ENCODE assay signal across 8 mouse cellular contexts in the genomic region with DNA sequence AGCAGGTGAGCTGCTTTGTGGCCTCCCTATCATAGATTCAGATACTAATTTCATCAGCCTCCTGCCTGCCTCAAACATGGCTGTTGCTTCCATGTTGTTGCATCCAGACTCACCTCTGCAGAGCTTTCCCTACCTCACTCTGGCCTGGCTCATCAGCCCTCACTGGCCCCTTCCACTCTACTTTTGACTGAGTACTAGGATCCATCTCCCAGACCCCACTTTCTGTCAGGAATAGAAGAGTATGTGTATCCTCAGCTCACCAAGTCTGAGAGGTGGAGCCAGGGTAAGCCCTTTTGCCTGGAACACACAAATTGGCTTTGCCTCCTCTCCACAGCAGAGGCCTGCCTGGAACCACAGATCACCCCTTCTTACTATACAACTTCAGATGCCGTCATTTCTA. TPM values are rescaled to one million over a fixed set of nuclear protein-coding genes. Genes with fewer than 3 reads are reported as not detected.
DNase-seq lines count a peak whose midpoint lies in the region; ATAC-seq and TF ChIP-seq lines count a peak whose summit lies in the region.
"Had no signal": no experiment of that assay in that cellular context is flagged by ENCODE, and none has a peak within 500 bp of the region (broad histone marks: within the 10 kb centered on the region; RNA-seq: fewer than 3 reads in every experiment).

No protein-coding gene starts in this region.

- no peak overlapping the region for H3K4me3 ChIP-seq in kidney, postnatal 0 days (replicated peaks; ENCODE audit: low read depth, low read length)
- H3K4me3 ChIP-seq in embryonic facial prominence, embryonic 14.5 days (ENCODE audit: low read depth, low read length) = 0 out of 2 replicates have a peak overlapping the region, but pooled peaks have one; percentile 60
- no peak overlapping the region for H3K4me3 ChIP-seq in hindbrain, postnatal 0 days (ENCODE audit: low read length)
- H3K4me3 ChIP-seq in neural tube, embryonic 13.5 days = peak overlapping the region; percentile 57; the same call in 1 of the 2 replicates

- no peaks in the 10 kb centered on the region for H3K36me3 ChIP-seq in kidney, postnatal 0 days (ENCODE audit: insufficient read depth, low read length)
- 0 out of 2 replicates have a peak, but pooled peaks cover 18% of the 10 kb centered on the region for H3K36me3 ChIP-seq in embryonic facial prominence, embryonic 14.5 days (ENCODE audit: control insufficient read depth, insufficient read depth, low read length)
- H3K36me3 ChIP-seq in hindbrain, postnatal 0 days (ENCODE audit: insufficient read depth, low read length) = no peaks in the 10 kb centered on the region
- peaks cover 19% of the 10 kb centered on the region for H3K36me3 ChIP-seq in neural tube, embryonic 13.5 days

- H3K27ac ChIP-seq in kidney, postnatal 0 days = no peak overlapping the region
- no peak overlapping the region for H3K27ac ChIP-seq in embryonic facial prominence, embryonic 14.5 days (replicated peaks; ENCODE audit: low read depth, low read length)
- H3K27ac ChIP-seq in hindbrain, postnatal 0 days = no peak overlapping the region
- no peak overlapping the region for H3K27ac ChIP-seq in neural tube, embryonic 13.5 days (replicated peaks)
- H3K27ac ChIP-seq: left cerebral cortex, adult 2 months had no signal

- H3K4me1 ChIP-seq in kidney, postnatal 0 days (replicated peaks; ENCODE audit: insufficient read depth, low read length) = no peaks in the 10 kb centered on the region
- no peaks in the 10 kb centered on the region for H3K4me1 ChIP-seq in embryonic facial prominence, embryonic 14.5 days (ENCODE audit: control insufficient read depth, insufficient read depth, low read length)
- peaks cover 14% of the 10 kb centered on the region; the same call in 1 of the 2 replicates for H3K4me1 ChIP-seq in hindbrain, postnatal 0 days (ENCODE audit: insufficient read depth, low read length)
- peaks cover 29% of the 10 kb centered on the region for H3K4me1 ChIP-seq in neural tube, embryonic 13.5 days (replicated peaks)

- ATAC-seq in kidney, postnatal 0 days (replicated peaks; ENCODE audit: low FRiP score, low read depth) = no peak
- ATAC-seq in embryonic facial prominence, embryonic 14.5 days (ENCODE audit: low read depth) = no peak
- ATAC-seq in hindbrain, postnatal 0 days = no peak
- no peak for ATAC-seq in neural tube, embryonic 13.5 days (ENCODE audit: low read depth)

- H3K27me3 ChIP-seq in kidney, postnatal 0 days (ENCODE audit: insufficient read depth, low read length) = no peaks in the 10 kb centered on the region
- H3K27me3 ChIP-seq in embryonic facial prominence, embryonic 14.5 days (replicated peaks; ENCODE audit: control insufficient read depth, insufficient read depth, low read length) = no peaks in the 10 kb centered on the region
- H3K27me3 ChIP-seq in hindbrain, postnatal 0 days (ENCODE audit: insufficient read depth, low read length) = no peaks in the 10 kb centered on the region
- no peaks in the 10 kb centered on the region for H3K27me3 ChIP-seq in neural tube, embryonic 13.5 days

- WGBS in kidney, postnatal 0 days = 89% methylated on average over 1 of the region's 1 CpGs
- WGBS in embryonic facial prominence, embryonic 14.5 days = 100% methylated on average over 1 of the region's 1 CpGs
- WGBS in hindbrain, postnatal 0 days = 88% methylated on average over 1 of the region's 1 CpGs
- 100% methylated on average over 1 of the region's 1 CpGs for WGBS in neural tube, embryonic 13.5 days

- H3K9me3 ChIP-seq in kidney, postnatal 0 days (replicated peaks; ENCODE audit: low read length) = no peaks in the 10 kb centered on the region
- no peaks in the 10 kb centered on the region for H3K9me3 ChIP-seq in embryonic facial prominence, embryonic 14.5 days (ENCODE audit: control insufficient read depth, low read length)
- H3K9me3 ChIP-seq in hindbrain, postnatal 0 days (ENCODE audit: low read length) = no peaks in the 10 kb centered on the region
- no peaks in the 10 kb centered on the region for H3K9me3 ChIP-seq in neural tube, embryonic 13.5 days

- DNase-seq in kidney, postnatal 0 days (ENCODE audit: low spot score) = no peak
- DNase-seq in kidney, adult 9 months = no peak
- no peak for DNase-seq in embryonic facial prominence, embryonic 14.5 days (ENCODE audit: low spot score)
- DNase-seq in hindbrain, postnatal 0 days (ENCODE audit: low spot score) = no peak
- DNase-seq in left cerebral cortex, adult 8-10 months (ENCODE audit: low spot score in 2 of 2) = no peak
- DNase-seq in right cerebral cortex, postnatal 14 days = no peak

- H3K9ac ChIP-seq in kidney, postnatal 0 days (ENCODE audit: low read depth, low read length) = 0 out of 2 replicates have a peak overlapping the region, but pooled peaks have one; percentile 18
- H3K9ac ChIP-seq in embryonic facial prominence, embryonic 14.5 days (ENCODE audit: low read depth, low read length) = peak overlapping the region; percentile 74; the same call in 1 of the 2 replicates
- H3K9ac ChIP-seq in hindbrain, postnatal 0 days (replicated peaks; ENCODE audit: low read length) = no peak overlapping the region; the same call in 1 of the 2 replicates
- H3K9ac ChIP-seq in neural tube, embryonic 13.5 days = 0 out of 2 replicates have a peak overlapping the region, but pooled peaks have one; percentile 82

- H3K4me2 ChIP-seq in kidney, postnatal 0 days (ENCODE audit: low read length) = peak overlapping the region; percentile 60
- peak overlapping the region; percentile 59 for H3K4me2 ChIP-seq in embryonic facial prominence, embryonic 14.5 days (ENCODE audit: low read depth, low read length)
- peak overlapping the region; percentile 59 for H3K4me2 ChIP-seq in hindbrain, postnatal 0 days (ENCODE audit: low read depth, low read length)
- peak overlapping the region; percentile 66 for H3K4me2 ChIP-seq in neural tube, embryonic 13.5 days

- no peak for TF ChIP-seq CTCF in kidney, postnatal 0 days (IDR thresholded peaks at IDR 0.05; ENCODE audit: low read depth)
- no peak for TF ChIP-seq CTCF in hindbrain, postnatal 0 days (IDR thresholded peaks at IDR 0.05; ENCODE audit: low read depth)

RNA-seq across cellular contexts. Expression of a gene that starts 1.7 kb away (rescaled TPM):
- 260 and 283 TPM in 2 replicates for polyA plus RNA-seq in kidney, postnatal 0 days (2015; fragmentation: Nextera tagmentation; extraction: Ambion mirVana)
- polyA plus RNA-seq in embryonic facial prominence, embryonic 14.5 days (2014; fragmentation: Nextera tagmentation; extraction: Ambion mirVana) = 259 and 277 TPM in 2 replicates
- total RNA-seq in hindbrain, postnatal 0 days (2014; rRNA removed) = 89.0 and 144 TPM in 2 replicates
- polyA plus RNA-seq in hindbrain, postnatal 0 days (2015; fragmentation: Nextera tagmentation; extraction: Ambion mirVana) = 196 and 199 TPM in 2 replicates
- 144 and 160 TPM in 2 replicates for polyA plus RNA-seq in neural tube, embryonic 13.5 days (2015; fragmentation: Nextera tagmentation; extraction: Ambion mirVana)
- total RNA-seq in left cerebral cortex, adult 8-10 months (2022) = 100 to 1,000 TPM in 2 of 4 experiments, 10 to 100 TPM in 2; 90.7 to 130 (median 99.7) TPM

RNA-seq across cellular contexts. Expression of a gene that starts 1.8 kb away (rescaled TPM):
- 256 and 265 TPM in 2 replicates for polyA plus RNA-seq in kidney, postnatal 0 days (2015; fragmentation: Nextera tagmentation; extraction: Ambion mirVana)
- 193 and 211 TPM in 2 replicates for polyA plus RNA-seq in embryonic facial prominence, embryonic 14.5 days (2014; fragmentation: Nextera tagmentation; extraction: Ambion mirVana)
- 238 and 257 TPM in 2 replicates for total RNA-seq in hindbrain, postnatal 0 days (2014; rRNA removed)
- polyA plus RNA-seq in hindbrain, postnatal 0 days (2015; fragmentation: Nextera tagmentation; extraction: Ambion mirVana) = 244 and 248 TPM in 2 replicates
- polyA plus RNA-seq in neural tube, embryonic 13.5 days (2015; fragmentation: Nextera tagmentation; extraction: Ambion mirVana) = 226 and 232 TPM in 2 replicates
- 100 to 1,000 TPM; 192 to 222 (median 206) TPM for total RNA-seq in left cerebral cortex, adult 8-10 months (2022)

RNA-seq across cellular contexts. Expression of a gene that starts 14.3 kb away (rescaled TPM):
- 2.4 TPM in 2 replicates for polyA plus RNA-seq in kidney, postnatal 0 days (2015; fragmentation: Nextera tagmentation; extraction: Ambion mirVana)
- 54.6 and 63.2 TPM in 2 replicates for polyA plus RNA-seq in embryonic facial prominence, embryonic 14.5 days (2014; fragmentation: Nextera tagmentation; extraction: Ambion mirVana)
- total RNA-seq in hindbrain, postnatal 0 days (2014; rRNA removed) = 1.8 and 2.1 TPM in 2 replicates
- 2.7 and 2.9 TPM in 2 replicates for polyA plus RNA-seq in hindbrain, postnatal 0 days (2015; fragmentation: Nextera tagmentation; extraction: Ambion mirVana)
- polyA plus RNA-seq in neural tube, embryonic 13.5 days (2015; fragmentation: Nextera tagmentation; extraction: Ambion mirVana) = 2.6 and 5.1 TPM in 2 replicates
- 10 to 100 TPM in 2 of 4 experiments, 1 to 10 TPM in 2; 7.5 to 11.3 (median 9.3) TPM for total RNA-seq in left cerebral cortex, adult 8-10 months (2022)

RNA-seq across cellular contexts. Expression of a gene that starts 31.6 kb away (rescaled TPM):
- polyA plus RNA-seq in kidney, postnatal 0 days (2015; fragmentation: Nextera tagmentation; extraction: Ambion mirVana) = 0.14 and 0.15 TPM in 2 replicates
- polyA plus RNA-seq in embryonic facial prominence, embryonic 14.5 days (2014; fragmentation: Nextera tagmentation; extraction: Ambion mirVana) = 0.90 and 1.1 TPM in 2 replicates
- total RNA-seq in hindbrain, postnatal 0 days (2014; rRNA removed) = 7.4 and 13.6 TPM in 2 replicates
- 1.8 and 2.0 TPM in 2 replicates for polyA plus RNA-seq in hindbrain, postnatal 0 days (2015; fragmentation: Nextera tagmentation; extraction: Ambion mirVana)
- 0.50 and 0.73 TPM in 2 replicates for polyA plus RNA-seq in neural tube, embryonic 13.5 days (2015; fragmentation: Nextera tagmentation; extraction: Ambion mirVana)
- total RNA-seq in left cerebral cortex, adult 8-10 months (2022) = 10 to 100 TPM; 12.1 to 13.3 (median 12.8) TPM

RNA-seq across cellular contexts. Expression of a gene that starts 36.3 kb away (rescaled TPM):
- polyA plus RNA-seq in kidney, postnatal 0 days (2015; fragmentation: Nextera tagmentation; extraction: Ambion mirVana) = 0.37 and 0.48 TPM in 2 replicates
- polyA plus RNA-seq in embryonic facial prominence, embryonic 14.5 days (2014; fragmentation: Nextera tagmentation; extraction: Ambion mirVana) = 1.1 and 1.8 TPM in 2 replicates
- total RNA-seq in hindbrain, postnatal 0 days (2014; rRNA removed) = 137 and 159 TPM in 2 replicates
- 3.4 and 3.5 TPM in 2 replicates for polyA plus RNA-seq in hindbrain, postnatal 0 days (2015; fragmentation: Nextera tagmentation; extraction: Ambion mirVana)
- polyA plus RNA-seq in neural tube, embryonic 13.5 days (2015; fragmentation: Nextera tagmentation; extraction: Ambion mirVana) = 2.6 and 3.2 TPM in 2 replicates
- total RNA-seq in left cerebral cortex, adult 8-10 months (2022) = 100 to 1,000 TPM; 105 to 117 (median 113) TPM

Comparison
In these comparisons a context has a peak if more than half of its experiments do, and no peak if none do; other contexts are left out.
1. H3K4me3 ChIP-seq: peak in embryonic facial prominence, embryonic 14.5 days (single experiment) and neural tube, embryonic 13.5 days (single experiment); none in kidney, postnatal 0 days (single experiment) and hindbrain, postnatal 0 days (single experiment).
2. Peak in every context shown above with its lines, with median percentiles within 50 percentile points of each other: H3K4me2 ChIP-seq.